Mouse (Mus musculus) forebrain, embryonic 11.5 days (tissue): Measurements from ENCODE around the gene Klhl2. TPM values are rescaled to one million over a fixed set of nuclear protein-coding genes. Genes with fewer than 3 reads are reported as not detected.

Source experiments
- ATAC-seq: fragments of 200-750 bp; cut with Nextera tagmentation; replicated peaks from 2 replicates; pipeline ENCODE4 v1.8.0; 2017; ENCODE audit warnings: moderate TSS enrichment; ENCODE audit not compliant: low FRiP score
- DNase-seq: peaks from one replicate; pipeline ENCODE4 v3.0.0-alpha.2; 2017; ENCODE audit warnings: low spot score
- H3K27ac ChIP-seq: fragments of 300-500 bp; sonication (generic); 2 replicates; pipeline ENCODE4 v1.5.1; 2014; ENCODE audit warnings: low read depth, low read length
- H3K27me3 ChIP-seq: fragments of 300-500 bp; sonication (generic); 2 replicates; pipeline ENCODE4 v1.6.1; 2014; ENCODE audit warnings: mild to moderate bottlenecking, low read length, mixed read lengths; ENCODE audit not compliant: control insufficient read depth, insufficient read depth
- H3K36me3 ChIP-seq: fragments of 300-500 bp; sonication (generic); 2 replicates; pipeline ENCODE4 v1.6.1; 2014; ENCODE audit warnings: mild to moderate bottlenecking, low read length, moderate library complexity, mixed read lengths; ENCODE audit not compliant: control insufficient read depth, insufficient read depth
- H3K4me1 ChIP-seq: fragments of 300-500 bp; sonication (generic); replicated peaks from 2 replicates; pipeline ENCODE4 v1.6.1; 2014; ENCODE audit warnings: low read length, mixed read lengths; ENCODE audit not compliant: control insufficient read depth, insufficient read depth
- H3K4me2 ChIP-seq: fragments of 300-500 bp; sonication (generic); 2 replicates; pipeline ENCODE4 v1.6.1; 2014; ENCODE audit warnings: low read depth, mild to moderate bottlenecking, low read length, moderate library complexity, mixed read lengths; ENCODE audit not compliant: severe bottlenecking
- H3K4me3 ChIP-seq: fragments of 300-500 bp; sonication (generic); 2 replicates; pipeline ENCODE4 v1.5.1; 2014; ENCODE audit warnings: low read depth, low read length
- H3K9ac ChIP-seq: fragments of 300-500 bp; sonication (generic); 2 replicates; pipeline ENCODE4 v1.6.1; 2014; ENCODE audit warnings: low read length
- H3K9me3 ChIP-seq: fragments of 300-500 bp; sonication (generic); 2 replicates; pipeline ENCODE4 v1.6.1; 2016; ENCODE audit warnings: low read length, mixed read lengths; ENCODE audit not compliant: control insufficient read depth
- WGBS: fragments of 180-500 bp; shearing (Covaris S2); extraction: QIAGEN DNeasy Blood & Tissue Kit; methylation state at CpG from one replicate; pipeline ENCODE4 v1.1.7; 2014; 5-methylcytosine and 5-hydroxymethylcytosine counted together
- polyA plus RNA-seq: library from polyadenylated mRNA; unstranded; fragments of >200 nt; fragmentation: Nextera tagmentation; extraction: Ambion mirVana; gene quantifications from 2 replicates; pipeline ENCODE4 v1.2.1, GENCODE M21; 2014

Gene Klhl2
- polyA plus RNA-seq, 1 experiment from 2014 or later: 22.6 TPM

DNA sequence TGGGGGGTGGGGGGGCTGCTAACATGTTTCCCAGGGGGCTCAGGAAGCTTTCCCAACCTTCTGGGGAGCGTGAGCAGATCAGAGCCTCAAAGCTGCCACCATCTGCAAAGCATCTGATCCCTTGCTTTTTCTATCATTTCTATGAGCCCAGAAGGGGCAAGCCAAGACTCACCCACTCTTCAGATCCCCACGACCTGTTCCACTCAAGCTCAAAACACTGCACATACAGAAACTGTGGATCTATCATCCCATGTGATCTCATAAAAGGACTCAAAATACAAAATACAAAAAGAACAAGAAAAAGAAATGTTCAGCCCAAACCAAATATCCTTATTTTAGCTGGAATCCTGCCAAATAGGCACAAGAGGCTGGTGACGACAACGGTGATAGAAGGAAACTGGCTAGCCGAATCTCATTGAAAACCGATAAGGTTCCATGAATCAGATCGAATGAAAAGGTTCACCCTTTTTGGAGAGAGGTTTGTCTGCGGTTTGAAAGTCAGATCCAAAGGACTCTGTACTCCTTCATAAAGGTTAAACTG lies 1.5 kb downstream of the Klhl2 start:
- peaks cover 6% of the 10 kb centered on the region; the same call in 1 of the 2 replicates for H3K4me1 ChIP-seq
- DNase-seq (no peak), ATAC-seq (no peak)
- H3K9ac ChIP-seq: peak overlapping the region; percentile 37
- peak overlapping the region; percentile 74 for H3K4me2 ChIP-seq
- no peaks in the 10 kb centered on the region for H3K9me3 ChIP-seq
- H3K27ac ChIP-seq: no peak overlapping the region
- H3K27me3 ChIP-seq: no peaks in the 10 kb centered on the region
- 5% methylated on average over 8 of the region's 8 CpGs for WGBS
- H3K4me3 ChIP-seq: peak overlapping the region; percentile 95
- H3K36me3 ChIP-seq: no peaks in the 10 kb centered on the region

DNA sequence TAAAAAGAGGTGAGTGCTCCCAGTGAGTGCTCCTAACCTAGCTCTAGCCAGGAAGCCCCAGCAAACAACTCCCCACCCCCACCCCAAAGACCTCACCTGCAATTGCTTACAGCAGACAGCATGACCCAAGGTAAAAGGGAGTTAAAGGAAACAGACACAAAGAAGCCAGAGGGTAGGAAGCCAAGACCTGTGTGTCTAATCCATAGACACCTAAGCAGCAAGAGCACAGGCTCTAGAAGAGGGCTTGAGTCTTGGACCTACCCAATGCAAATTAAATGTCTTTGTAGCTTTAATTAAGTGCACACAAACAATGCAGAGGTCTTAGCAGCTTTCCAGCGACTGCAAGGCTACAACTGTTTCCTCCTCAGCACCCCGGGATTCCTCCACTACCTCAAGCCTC lies 2.2 kb downstream of the Klhl2 start:
- no peak for DNase-seq
- H3K4me1 ChIP-seq: peaks cover 6% of the 10 kb centered on the region; the same call in 1 of the 2 replicates
- no peaks in the 10 kb centered on the region for H3K27me3 ChIP-seq
- peak overlapping the region; percentile 74 for H3K4me2 ChIP-seq
- no peaks in the 10 kb centered on the region for H3K9me3 ChIP-seq
- H3K36me3 ChIP-seq: no peaks in the 10 kb centered on the region
- no peak overlapping the region for H3K9ac ChIP-seq
- H3K27ac ChIP-seq: no peak overlapping the region
- no peak overlapping the region for H3K4me3 ChIP-seq
- ATAC-seq: no peak
- 7% methylated on average over 2 of the region's 2 CpGs for WGBS

DNA sequence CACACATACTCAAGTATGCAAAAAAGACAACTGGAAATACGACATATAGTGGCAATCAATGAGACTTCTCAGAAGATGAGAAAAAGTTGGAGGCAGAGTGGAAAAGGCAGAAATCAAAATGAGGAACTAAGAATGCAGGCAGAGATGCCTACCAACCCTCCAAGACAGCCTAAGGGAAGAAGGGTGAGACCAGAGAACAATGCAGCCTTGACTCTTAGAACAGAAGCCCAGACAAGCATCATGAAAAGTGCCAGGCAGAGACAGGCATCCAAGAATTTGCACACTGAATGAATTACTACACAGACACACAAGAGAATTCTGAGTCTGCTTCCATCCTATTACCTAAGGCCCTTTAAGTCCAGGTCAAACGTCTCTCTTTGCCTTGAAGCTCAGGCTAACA lies 2.6 kb downstream of the Klhl2 start:
- H3K9me3 ChIP-seq: no peaks in the 10 kb centered on the region
- DNase-seq: no peak
- H3K27ac ChIP-seq: no peak overlapping the region
- H3K4me2 ChIP-seq: no peak overlapping the region
- no peak overlapping the region for H3K4me3 ChIP-seq
- no peak for ATAC-seq
- H3K9ac ChIP-seq: no peak overlapping the region
- WGBS: 39% methylated on average over 2 of the region's 2 CpGs
- H3K4me1 ChIP-seq: peaks cover 6% of the 10 kb centered on the region; the same call in 1 of the 2 replicates
- H3K27me3 ChIP-seq: no peaks in the 10 kb centered on the region
- H3K36me3 ChIP-seq: no peaks in the 10 kb centered on the region

GRCm38 (mm10) chr8:64845314-64845713 lies 4.5 kb downstream of the Klhl2 start:
- DNase-seq (no peak), ATAC-seq (no peak)
- 91% methylated on average over 7 of the region's 7 CpGs for WGBS
- Histone ChIP-seq H3K27ac (no peak overlapping the region), H3K9me3 (no peaks in the 10 kb centered on the region), H3K4me2 (no peak overlapping the region), H3K4me3 (no peak overlapping the region), H3K27me3 (no peaks in the 10 kb centered on the region), H3K9ac (no peak overlapping the region), H3K4me1 (peaks cover 6% of the 10 kb centered on the region; the same call in 1 of the 2 replicates), H3K36me3 (no peaks in the 10 kb centered on the region)

- Histone ChIP-seq H3K4me3 (no peak overlapping the region), H3K27me3 (no peaks in the 10 kb centered on the region), H3K9me3 (no peaks in the 10 kb centered on the region), H3K36me3 (no peaks in the 10 kb centered on the region), H3K4me2 (no peak overlapping the region), H3K9ac (no peak overlapping the region), H3K4me1 (peaks cover 6% of the 10 kb centered on the region; the same call in 1 of the 2 replicates), H3K27ac (no peak overlapping the region)
- DNase-seq (no peak), ATAC-seq (no peak)
- WGBS: 91% methylated on average over 4 of the region's 4 CpGs
Measured at GRCm38 (mm10) chr8:64844043-64844481, 5.8 kb downstream of the Klhl2 start.

- no peak overlapping the region for H3K9ac ChIP-seq
- DNase-seq (no peak), ATAC-seq (no peak)
- H3K27ac ChIP-seq: no peak overlapping the region
- no peak overlapping the region for H3K4me2 ChIP-seq
- H3K27me3 ChIP-seq: no peaks in the 10 kb centered on the region
- no peak overlapping the region for H3K4me3 ChIP-seq
- 81% methylated on average over 3 of the region's 3 CpGs for WGBS
- peaks cover 3% of the 10 kb centered on the region; the same call in 1 of the 2 replicates for H3K4me1 ChIP-seq
- H3K9me3 ChIP-seq: no peaks in the 10 kb centered on the region
- H3K36me3 ChIP-seq: no peaks in the 10 kb centered on the region
Measured at GRCm38 (mm10) chr8:64843168-64843567, 6.6 kb downstream of the Klhl2 start.

DNA sequence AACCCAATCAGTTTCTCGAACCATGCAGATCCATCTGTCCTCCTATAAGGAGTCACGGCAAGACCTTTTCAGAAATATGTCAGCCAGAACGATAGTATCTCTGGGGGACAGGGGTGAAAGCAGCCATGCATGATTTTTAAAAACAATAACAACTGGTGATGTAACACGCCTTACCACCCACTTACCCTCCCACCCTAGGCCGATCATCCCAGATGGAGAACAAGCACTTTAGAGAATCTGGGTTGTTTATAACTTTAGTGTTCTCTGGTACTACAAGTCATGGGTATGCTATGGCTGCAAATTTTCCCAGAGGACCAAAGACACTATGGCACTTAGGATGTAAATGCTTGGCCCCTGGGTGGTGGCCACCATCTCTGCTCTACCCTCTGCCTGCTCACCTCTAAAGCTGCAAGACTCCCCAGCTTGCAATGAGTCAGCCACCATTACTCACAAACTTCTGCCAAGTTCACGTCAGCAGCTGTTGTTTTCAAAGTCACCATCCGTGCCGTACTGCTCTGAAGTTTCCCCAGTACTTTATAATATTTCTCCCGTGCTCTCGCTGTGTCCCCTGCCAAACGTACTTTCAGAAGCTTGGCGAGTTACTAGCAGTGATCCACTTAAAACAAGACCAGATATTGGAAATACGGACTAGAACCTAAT lies 7.9 kb downstream of the Klhl2 start:
- Histone ChIP-seq H3K4me1 (0 out of 2 replicates have a peak, but pooled peaks cover 2% of the 10 kb centered on the region), H3K9me3 (no peaks in the 10 kb centered on the region), H3K27me3 (no peaks in the 10 kb centered on the region), H3K4me2 (no peak overlapping the region), H3K9ac (no peak overlapping the region), H3K36me3 (no peaks in the 10 kb centered on the region), H3K27ac (no peak overlapping the region), H3K4me3 (no peak overlapping the region)
- no peak for DNase-seq
- WGBS: 95% methylated on average over 13 of the region's 13 CpGs
- no peak for ATAC-seq

GRCm38 (mm10) chr8:64839628-64840027 lies 10.2 kb downstream of the Klhl2 start:
- no peak overlapping the region for H3K9ac ChIP-seq
- WGBS: 52% methylated on average over 6 of the region's 6 CpGs
- no peak overlapping the region for H3K4me2 ChIP-seq
- no peak for ATAC-seq
- no peak overlapping the region for H3K4me3 ChIP-seq
- no peak for DNase-seq
- H3K36me3 ChIP-seq: no peaks in the 10 kb centered on the region
- H3K27me3 ChIP-seq: no peaks in the 10 kb centered on the region
- no peak overlapping the region for H3K27ac ChIP-seq
- no peaks in the 10 kb centered on the region for H3K9me3 ChIP-seq
- H3K4me1 ChIP-seq: peaks cover 4% of the 10 kb centered on the region; the same call in 1 of the 2 replicates
